Mouse (Mus musculus): Measurements from ENCODE around the gene Gm17359. TPM values are rescaled to one million over a fixed set of nuclear protein-coding genes. Genes with fewer than 3 reads are reported as not detected.

Gm17359 gene
- polyA plus RNA-seq, 1 experiment from 2014 or later = 0.11 TPM

GRCm38 (mm10) chr3:79413492-79413891 is 77.0 kb downstream of the Gm17359 start:
- no peak overlapping the region for H3K4me2 ChIP-seq (ENCODE audit: low read depth, severe bottlenecking)
- no peaks in the 10 kb centered on the region for H3K36me3 ChIP-seq (ENCODE audit: control insufficient read depth, insufficient read depth, low read length)
- no peak overlapping the region for H3K4me3 ChIP-seq (ENCODE audit: low read depth, low read length)
- no peaks in the 10 kb centered on the region for H3K27me3 ChIP-seq (ENCODE audit: control insufficient read depth, insufficient read depth, low read length)
- no peak overlapping the region for H3K9ac ChIP-seq (ENCODE audit: low read length)
- no peaks in the 10 kb centered on the region for H3K9me3 ChIP-seq (ENCODE audit: control insufficient read depth, low read length)
- no peak for DNase-seq (ENCODE audit: low spot score)
- no peaks in the 10 kb centered on the region; the same call in 1 of the 2 replicates for H3K4me1 ChIP-seq (ENCODE audit: control insufficient read depth, insufficient read depth, low read length)
- ATAC-seq (ENCODE audit: insufficient number of reproducible peaks, low FRiP score, low TSS enrichment, low read depth) = no peak
- H3K27ac ChIP-seq (replicated peaks; ENCODE audit: low read depth, low read length) = no peak overlapping the region
- 84% methylated on average over 1 of the region's 1 CpGs for WGBS

- H3K9ac ChIP-seq (ENCODE audit: low read length) = no peak overlapping the region
- no peaks in the 10 kb centered on the region for H3K27me3 ChIP-seq (ENCODE audit: control insufficient read depth, insufficient read depth, low read length)
- no peaks in the 10 kb centered on the region for H3K36me3 ChIP-seq (ENCODE audit: control insufficient read depth, insufficient read depth, low read length)
- ATAC-seq (ENCODE audit: insufficient number of reproducible peaks, low FRiP score, low TSS enrichment, low read depth) (no peak), DNase-seq (ENCODE audit: low spot score) (no peak)
- no peak overlapping the region for H3K4me3 ChIP-seq (ENCODE audit: low read depth, low read length)
- H3K4me1 ChIP-seq (ENCODE audit: control insufficient read depth, insufficient read depth, low read length) = no peaks in the 10 kb centered on the region
- H3K4me2 ChIP-seq (ENCODE audit: low read depth, severe bottlenecking) = no peak overlapping the region
- no peaks in the 10 kb centered on the region for H3K9me3 ChIP-seq (ENCODE audit: control insufficient read depth, low read length)
- H3K27ac ChIP-seq (replicated peaks; ENCODE audit: low read depth, low read length) = no peak overlapping the region
- WGBS = 84% methylated on average over 5 of the region's 5 CpGs
These were observed 78.6 kb downstream of the Gm17359 start for GRCm38 (mm10) chr3:79415081-79415480.

DNA sequence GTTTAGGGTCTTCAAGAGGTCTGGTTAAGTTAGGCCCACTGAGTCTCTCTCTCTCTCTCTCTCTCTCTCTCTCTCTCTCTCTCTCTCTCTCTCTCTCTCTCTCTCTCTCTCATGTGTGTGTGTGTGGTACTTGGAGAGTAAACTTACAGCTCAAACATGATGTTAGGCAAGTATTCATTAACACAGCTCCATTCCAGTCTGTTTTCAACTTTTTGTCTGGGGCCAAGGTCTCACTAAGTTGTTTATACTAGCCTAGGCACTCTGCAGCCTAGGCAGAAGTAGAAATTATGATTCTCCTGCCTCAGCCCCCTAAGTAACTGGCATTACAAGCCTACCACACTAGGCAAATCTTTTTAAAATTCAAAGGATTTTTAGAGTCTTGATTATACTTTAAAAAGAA is 79.5 kb downstream of the Gm17359 start:
- no peaks in the 10 kb centered on the region for H3K9me3 ChIP-seq (ENCODE audit: control insufficient read depth, low read length)
- no peak for DNase-seq (ENCODE audit: low spot score)
- no peak for ATAC-seq (ENCODE audit: insufficient number of reproducible peaks, low FRiP score, low TSS enrichment, low read depth)

GRCm38 (mm10) chr3:79416944-79417680 is 80.7 kb downstream of the Gm17359 start:
- Histone ChIP-seq H3K36me3 (ENCODE audit: control insufficient read depth, insufficient read depth, low read length) (no peaks in the 10 kb centered on the region), H3K4me2 (ENCODE audit: low read depth, severe bottlenecking) (no peak overlapping the region), H3K9ac (ENCODE audit: low read length) (no peak overlapping the region), H3K9me3 (ENCODE audit: control insufficient read depth, low read length) (no peaks in the 10 kb centered on the region), H3K27ac (replicated peaks; ENCODE audit: low read depth, low read length) (no peak overlapping the region), H3K27me3 (ENCODE audit: control insufficient read depth, insufficient read depth, low read length) (no peaks in the 10 kb centered on the region), H3K4me3 (ENCODE audit: low read depth, low read length) (no peak overlapping the region), H3K4me1 (ENCODE audit: control insufficient read depth, insufficient read depth, low read length) (no peaks in the 10 kb centered on the region)
- no peak for DNase-seq (ENCODE audit: low spot score)
- 66% methylated on average over 4 of the region's 4 CpGs for WGBS
- ATAC-seq (ENCODE audit: insufficient number of reproducible peaks, low FRiP score, low TSS enrichment, low read depth) = no peak

More for the DNA sequence above, 79.5 kb downstream of the Gm17359 start:
- Histone ChIP-seq H3K9ac (ENCODE audit: low read length) (no peak overlapping the region), H3K4me2 (ENCODE audit: low read depth, severe bottlenecking) (no peak overlapping the region), H3K27me3 (ENCODE audit: control insufficient read depth, insufficient read depth, low read length) (no peaks in the 10 kb centered on the region), H3K4me1 (ENCODE audit: control insufficient read depth, insufficient read depth, low read length) (no peaks in the 10 kb centered on the region), H3K27ac (replicated peaks; ENCODE audit: low read depth, low read length) (no peak overlapping the region), H3K36me3 (ENCODE audit: control insufficient read depth, insufficient read depth, low read length) (no peaks in the 10 kb centered on the region), H3K4me3 (ENCODE audit: low read depth, low read length) (no peak overlapping the region)

DNA sequence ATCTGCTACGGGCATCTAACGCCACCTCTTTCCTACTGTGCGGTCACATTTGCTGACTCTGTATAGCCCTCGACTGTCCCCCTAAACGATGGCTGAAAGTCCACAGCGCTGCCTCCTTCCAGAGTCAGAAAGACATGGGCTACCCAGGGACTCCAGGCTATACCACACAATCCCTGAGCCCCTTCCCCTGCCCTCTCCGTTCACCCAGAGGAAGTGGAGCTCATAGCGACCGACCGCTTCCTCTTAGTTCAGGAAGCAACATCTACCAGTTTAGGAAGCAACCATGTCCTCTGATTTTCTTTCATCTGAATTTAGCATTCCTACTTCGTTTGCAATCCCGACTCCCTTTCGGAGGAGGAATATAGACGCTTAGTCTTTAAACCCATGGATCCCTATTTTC is 82.5 kb downstream of the Gm17359 start:
- Histone ChIP-seq H3K9ac (ENCODE audit: low read length) (no peak overlapping the region), H3K36me3 (ENCODE audit: control insufficient read depth, insufficient read depth, low read length) (no peaks in the 10 kb centered on the region), H3K9me3 (ENCODE audit: control insufficient read depth, low read length) (no peaks in the 10 kb centered on the region), H3K27me3 (ENCODE audit: control insufficient read depth, insufficient read depth, low read length) (no peaks in the 10 kb centered on the region), H3K27ac (replicated peaks; ENCODE audit: low read depth, low read length) (no peak overlapping the region), H3K4me2 (ENCODE audit: low read depth, severe bottlenecking) (no peak overlapping the region), H3K4me3 (ENCODE audit: low read depth, low read length) (no peak overlapping the region), H3K4me1 (ENCODE audit: control insufficient read depth, insufficient read depth, low read length) (no peaks in the 10 kb centered on the region)
- ATAC-seq (ENCODE audit: insufficient number of reproducible peaks, low FRiP score, low TSS enrichment, low read depth) = no peak
- 89% methylated on average over 14 of the region's 14 CpGs for WGBS
- no peak for DNase-seq (ENCODE audit: low spot score)

DNA sequence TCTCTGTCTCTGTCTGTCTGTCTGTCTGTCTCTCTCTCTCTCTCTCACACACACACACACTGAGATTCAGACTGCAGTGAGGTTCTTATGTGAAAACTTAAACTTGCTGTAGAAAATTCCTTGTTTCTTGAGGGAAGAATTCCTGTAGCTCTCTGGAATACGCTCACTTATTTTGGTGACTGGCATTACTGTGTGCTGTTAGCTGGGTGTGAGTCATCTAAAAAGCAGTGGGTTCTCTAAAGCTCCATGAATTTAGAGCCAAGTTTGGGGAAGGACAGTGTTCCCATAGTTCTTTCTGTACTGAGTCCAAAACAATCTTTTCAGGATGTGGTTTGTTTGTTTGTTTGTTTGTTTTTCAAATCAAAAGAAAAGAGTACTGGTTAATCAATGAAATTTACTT is 89.0 kb downstream of the Gm17359 start:
- H3K4me1 ChIP-seq (ENCODE audit: control insufficient read depth, insufficient read depth, low read length) = no peaks in the 10 kb centered on the region
- H3K36me3 ChIP-seq (ENCODE audit: control insufficient read depth, insufficient read depth, low read length) = no peaks in the 10 kb centered on the region
- no peak overlapping the region for H3K4me2 ChIP-seq (ENCODE audit: low read depth, severe bottlenecking)
- H3K27me3 ChIP-seq (ENCODE audit: control insufficient read depth, insufficient read depth, low read length) = no peaks in the 10 kb centered on the region
- 88% methylated on average over 1 of the region's 1 CpGs for WGBS
- H3K4me3 ChIP-seq (ENCODE audit: low read depth, low read length) = no peak overlapping the region
- H3K9ac ChIP-seq (ENCODE audit: low read length) = no peak overlapping the region
- DNase-seq (ENCODE audit: low spot score) = no peak
- ATAC-seq (ENCODE audit: insufficient number of reproducible peaks, low FRiP score, low TSS enrichment, low read depth) = no peak
- H3K9me3 ChIP-seq (ENCODE audit: control insufficient read depth, low read length) = no peaks in the 10 kb centered on the region
- H3K27ac ChIP-seq (replicated peaks; ENCODE audit: low read depth, low read length) = no peak overlapping the region

DNA sequence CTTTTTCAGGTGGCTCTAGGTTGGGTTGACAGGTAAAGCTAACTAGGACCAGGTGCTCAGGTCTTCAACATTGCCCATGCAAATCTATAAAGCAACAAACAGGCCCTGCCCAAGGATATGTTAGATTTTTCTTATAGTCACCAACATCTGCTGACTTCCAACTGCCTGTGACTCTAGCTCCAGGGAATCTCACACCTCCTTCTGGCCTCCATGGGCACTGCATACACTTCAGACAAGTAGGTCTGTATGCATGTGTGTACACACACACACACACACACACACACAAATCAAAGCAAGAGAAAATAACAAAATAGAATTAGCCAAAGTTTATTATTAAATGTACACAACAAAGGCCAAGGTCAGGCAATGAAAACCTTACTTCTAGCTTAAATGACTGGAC is 97.1 kb downstream of the Gm17359 start:
- H3K36me3 ChIP-seq (ENCODE audit: control insufficient read depth, insufficient read depth, low read length) = no peaks in the 10 kb centered on the region
- no peak overlapping the region for H3K9ac ChIP-seq (ENCODE audit: low read length)
- no peak overlapping the region for H3K4me3 ChIP-seq (ENCODE audit: low read depth, low read length)
- DNase-seq (ENCODE audit: low spot score) (no peak), ATAC-seq (ENCODE audit: insufficient number of reproducible peaks, low FRiP score, low TSS enrichment, low read depth) (no peak)
- H3K4me1 ChIP-seq (ENCODE audit: control insufficient read depth, insufficient read depth, low read length) = no peaks in the 10 kb centered on the region
- no peak overlapping the region for H3K4me2 ChIP-seq (ENCODE audit: low read depth, severe bottlenecking)
- no peaks in the 10 kb centered on the region for H3K9me3 ChIP-seq (ENCODE audit: control insufficient read depth, low read length)
- H3K27ac ChIP-seq (replicated peaks; ENCODE audit: low read depth, low read length) = no peak overlapping the region
- no peaks in the 10 kb centered on the region for H3K27me3 ChIP-seq (ENCODE audit: control insufficient read depth, insufficient read depth, low read length)

GRCm38 (mm10) chr3:79434436-79434835 is 98.0 kb downstream of the Gm17359 start:
- WGBS = 83% methylated on average over 9 of the region's 9 CpGs
- ATAC-seq (ENCODE audit: insufficient number of reproducible peaks, low FRiP score, low TSS enrichment, low read depth) (no peak), DNase-seq (ENCODE audit: low spot score) (no peak)
- Histone ChIP-seq H3K27me3 (ENCODE audit: control insufficient read depth, insufficient read depth, low read length) (no peaks in the 10 kb centered on the region), H3K36me3 (ENCODE audit: control insufficient read depth, insufficient read depth, low read length) (no peaks in the 10 kb centered on the region), H3K27ac (replicated peaks; ENCODE audit: low read depth, low read length) (no peak overlapping the region), H3K9ac (ENCODE audit: low read length) (no peak overlapping the region), H3K9me3 (ENCODE audit: control insufficient read depth, low read length) (no peaks in the 10 kb centered on the region), H3K4me1 (ENCODE audit: control insufficient read depth, insufficient read depth, low read length) (no peaks in the 10 kb centered on the region), H3K4me2 (ENCODE audit: low read depth, severe bottlenecking) (no peak overlapping the region), H3K4me3 (ENCODE audit: low read depth, low read length) (no peak overlapping the region)

GRCm38 (mm10) chr3:79434985-79435384 is 98.5 kb downstream of the Gm17359 start:
- Histone ChIP-seq H3K4me1 (ENCODE audit: control insufficient read depth, insufficient read depth, low read length) (no peaks in the 10 kb centered on the region), H3K27ac (replicated peaks; ENCODE audit: low read depth, low read length) (no peak overlapping the region), H3K9me3 (ENCODE audit: control insufficient read depth, low read length) (no peaks in the 10 kb centered on the region), H3K4me3 (ENCODE audit: low read depth, low read length) (no peak overlapping the region), H3K36me3 (ENCODE audit: control insufficient read depth, insufficient read depth, low read length) (no peaks in the 10 kb centered on the region), H3K27me3 (ENCODE audit: control insufficient read depth, insufficient read depth, low read length) (no peaks in the 10 kb centered on the region), H3K4me2 (ENCODE audit: low read depth, severe bottlenecking) (no peak overlapping the region), H3K9ac (ENCODE audit: low read length) (no peak overlapping the region)
- WGBS = 64% methylated on average over 5 of the region's 5 CpGs
- ATAC-seq (ENCODE audit: insufficient number of reproducible peaks, low FRiP score, low TSS enrichment, low read depth) (no peak), DNase-seq (ENCODE audit: low spot score) (no peak)

Data from limb, embryonic 11.5 days (tissue).